Mouse (Mus musculus) thymus, adult 2 months (tissue): ENCODE measurements around the gene Cntnap2. TPM values are rescaled to one million over a fixed set of nuclear protein-coding genes. Genes with fewer than 3 reads are reported as not detected.
"Not testable (repeated sequence)": the region's sequence is repeated elsewhere in the genome, so short reads cannot be mapped to it uniquely, and the experiment has no call there.

Experiments
- DNase-seq: peaks from one replicate; pipeline ENCODE4 v3.0.0; 2021
- H3K27ac ChIP-seq: fragments of 200-500 bp; 2 replicates; pipeline ENCODE4 v1.5.1; 2012; ENCODE audit warnings: low read length, control low read depth; ENCODE audit not compliant: control insufficient read depth, insufficient read depth
- H3K27me3 ChIP-seq: fragments of 200-500 bp; 2 replicates; pipeline ENCODE4 v1.6.1; 2012; ENCODE audit warnings: mild to moderate bottlenecking, low read length, moderate library complexity, mixed read lengths; ENCODE audit not compliant: control insufficient read depth, insufficient read depth
- H3K36me3 ChIP-seq: fragments of 200-500 bp; 2 replicates; pipeline ENCODE4 v1.6.1; 2012; ENCODE audit warnings: mild to moderate bottlenecking, low read length, moderate library complexity; ENCODE audit not compliant: control insufficient read depth, insufficient read depth
- H3K4me1 ChIP-seq: fragments of 200-500 bp; replicated peaks from 2 replicates; pipeline ENCODE4 v1.6.1; 2012; ENCODE audit warnings: low read length; ENCODE audit not compliant: control insufficient read depth, insufficient read depth
- H3K4me3 ChIP-seq: fragments of 200-500 bp; 2 replicates; pipeline ENCODE4 v1.5.1; 2012; ENCODE audit warnings: mild to moderate bottlenecking, low read length, control low read depth, moderate library complexity; ENCODE audit not compliant: control insufficient read depth, insufficient read depth
- CTCF ChIP-seq: fragments of 200-500 bp; IDR thresholded peaks from 2 replicates; pipeline ENCODE4 v1.5.1; 2012; ENCODE audit warnings: mild to moderate bottlenecking, control low read depth, low read length, moderate library complexity, borderline replicate concordance; ENCODE audit not compliant: control insufficient read depth, poor library complexity, insufficient read depth; ENCODE audit errors: extremely low read depth
- POLR2A ChIP-seq: fragments of 200-500 bp; IDR thresholded peaks from 2 replicates; pipeline ENCODE4 v1.6.1; 2012; ENCODE audit warnings: mild to moderate bottlenecking, low read length, control low read depth, moderate library complexity; ENCODE audit not compliant: control insufficient read depth, poor library complexity, insufficient read depth; ENCODE audit errors: extremely low read depth
- WGBS: fragments of 180-500 bp; shearing (Covaris S2); methylation state at CpG from one replicate; pipeline ENCODE4 v1.1.7; 2018; 5-methylcytosine and 5-hydroxymethylcytosine counted together
- polyA plus RNA-seq: library from polyadenylated mRNA; depleted of rRNA; stranded (reverse); fragments of >200 nt; gene quantifications from 2 replicates; pipeline ENCODE4 v1.2.3, GENCODE M21; 2012

The Cntnap2 gene
- polyA plus RNA-seq, 1 experiment = 1.0 TPM

GRCm38 (mm10) chr6:46512841-46513240, 1453.7 kb downstream of the Cntnap2 start:
- H3K36me3 ChIP-seq = no peaks in the 10 kb centered on the region
- 94% methylated on average over 1 of the region's 1 CpGs for WGBS
- H3K27ac ChIP-seq = no peak overlapping the region
- no peak for DNase-seq
- no peak overlapping the region for H3K4me3 ChIP-seq
- TF ChIP-seq POLR2A (no peak), CTCF (no peak)
- no peaks in the 10 kb centered on the region for H3K27me3 ChIP-seq
- H3K4me1 ChIP-seq = no peaks in the 10 kb centered on the region

DNA sequence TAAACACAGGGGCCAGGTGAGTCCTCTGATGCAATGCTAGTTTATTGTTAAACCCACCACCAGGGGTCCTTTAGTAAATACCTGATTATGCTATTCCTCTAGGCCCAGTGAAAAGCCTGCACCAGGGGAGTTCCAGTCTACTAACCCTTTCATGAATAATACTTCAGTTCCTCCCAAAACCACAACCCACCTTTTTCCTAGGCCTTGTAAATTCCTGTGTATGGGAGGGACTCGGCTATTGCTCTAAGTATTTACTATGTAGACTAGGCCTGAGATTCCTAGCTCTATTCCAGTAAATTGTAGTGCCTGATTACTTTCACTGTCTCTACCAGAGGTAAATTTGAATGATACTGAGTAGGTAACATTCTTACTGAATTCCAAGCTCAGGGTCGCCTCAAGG, 1478.4 kb downstream of the Cntnap2 start:
- WGBS = 89% methylated on average over 2 of the region's 2 CpGs
- H3K27ac ChIP-seq, DNase-seq, H3K36me3 ChIP-seq, H3K27me3 ChIP-seq, H3K4me1 ChIP-seq, H3K4me3 ChIP-seq: not testable (repeated sequence)

DNA sequence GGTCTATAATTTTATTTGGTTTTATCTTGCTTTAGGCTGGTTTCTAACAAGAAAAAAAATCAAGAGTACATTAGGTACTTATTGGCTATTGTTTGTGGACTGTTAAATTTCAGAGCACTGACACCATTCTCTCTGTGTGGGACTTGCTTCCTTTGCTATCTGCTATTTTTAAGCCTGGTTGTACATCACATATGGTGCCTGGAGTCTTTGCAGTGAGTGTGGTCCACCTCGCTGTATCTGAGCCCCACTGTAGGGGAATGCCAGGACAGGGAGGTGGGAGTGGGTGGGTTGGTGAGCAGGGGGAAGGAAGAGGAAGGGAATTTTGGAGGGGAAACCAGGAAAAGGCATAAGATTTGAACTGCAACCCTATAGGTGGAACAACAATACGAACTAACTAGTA, 1504.3 kb downstream of the Cntnap2 start:
- Histone ChIP-seq H3K27me3 (no peaks in the 10 kb centered on the region), H3K36me3 (no peaks in the 10 kb centered on the region), H3K4me1 (no peaks in the 10 kb centered on the region), H3K27ac (no peak overlapping the region), H3K4me3 (no peak overlapping the region)
- TF ChIP-seq CTCF (no peak), POLR2A (no peak)
- WGBS = 97% methylated on average over 2 of the region's 2 CpGs
- DNase-seq = no peak

DNA sequence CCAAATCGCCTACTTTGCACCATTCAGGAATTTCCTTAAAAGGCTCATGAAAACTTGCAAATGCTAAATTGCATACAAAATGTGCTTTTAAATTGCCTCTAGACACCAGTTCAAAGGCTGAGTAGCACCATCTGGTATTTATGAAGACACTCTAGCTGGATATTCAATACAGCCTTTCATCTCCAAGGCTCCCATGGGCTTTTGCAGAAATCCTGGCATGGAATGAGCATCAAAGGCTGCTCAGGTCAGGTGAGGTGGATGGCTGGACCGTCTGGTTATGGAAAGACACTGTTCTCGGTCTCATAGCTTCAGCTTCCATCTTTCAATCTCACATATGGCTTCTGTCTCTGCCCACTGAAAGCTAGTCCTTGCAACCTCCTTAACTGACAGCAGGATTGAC, 1515.9 kb downstream of the Cntnap2 start:
- H3K36me3 ChIP-seq = no peaks in the 10 kb centered on the region
- DNase-seq = no peak
- no peak overlapping the region for H3K27ac ChIP-seq
- TF ChIP-seq CTCF (no peak), POLR2A (no peak)
- WGBS = 81% methylated on average over 3 of the region's 3 CpGs
- no peak overlapping the region for H3K4me3 ChIP-seq
- H3K4me1 ChIP-seq = no peaks in the 10 kb centered on the region
- no peaks in the 10 kb centered on the region for H3K27me3 ChIP-seq

GRCm38 (mm10) chr6:46612365-46612764, 1553.2 kb downstream of the Cntnap2 start:
- H3K4me1 ChIP-seq = no peaks in the 10 kb centered on the region
- TF ChIP-seq POLR2A (no peak), CTCF (no peak)
- H3K27me3 ChIP-seq = no peaks in the 10 kb centered on the region
- no peak overlapping the region for H3K27ac ChIP-seq
- no peaks in the 10 kb centered on the region for H3K36me3 ChIP-seq
- no peak for DNase-seq
- no peak overlapping the region for H3K4me3 ChIP-seq

DNA sequence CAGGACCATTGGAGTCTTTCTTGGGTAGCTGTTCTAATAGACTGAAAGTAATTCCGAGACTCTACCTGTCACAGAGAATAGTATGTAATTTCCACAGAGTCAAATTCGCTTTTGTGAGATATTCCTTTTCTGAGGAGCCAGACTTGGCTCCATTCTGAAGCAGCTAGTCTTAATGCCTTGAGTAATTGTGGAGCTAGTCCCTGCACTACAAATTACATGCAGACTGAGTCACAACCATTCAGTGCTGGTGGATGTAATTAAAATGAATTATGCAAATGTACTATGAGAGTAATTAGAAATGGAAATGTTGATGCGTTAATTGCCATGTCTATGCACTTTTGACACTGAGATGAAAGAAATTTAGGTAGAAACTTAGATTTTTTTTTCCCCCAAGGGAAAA, 1553.7 kb downstream of the Cntnap2 start:
- Histone ChIP-seq H3K36me3 (no peaks in the 10 kb centered on the region), H3K27me3 (no peaks in the 10 kb centered on the region), H3K4me3 (no peak overlapping the region), H3K27ac (no peak overlapping the region), H3K4me1 (no peaks in the 10 kb centered on the region)
- TF ChIP-seq CTCF = no peak
- 88% methylated on average over 3 of the region's 3 CpGs for WGBS
- DNase-seq = no peak

GRCm38 (mm10) chr6:46669018-46669417, 1609.9 kb downstream of the Cntnap2 start:
- TF ChIP-seq CTCF = no peak
- no peak for DNase-seq
- H3K4me1 ChIP-seq = no peaks in the 10 kb centered on the region
- 96% methylated on average over 1 of the region's 1 CpGs for WGBS
- no peaks in the 10 kb centered on the region for H3K36me3 ChIP-seq
- H3K4me3 ChIP-seq = no peak overlapping the region
- H3K27me3 ChIP-seq = no peaks in the 10 kb centered on the region
- no peak overlapping the region for H3K27ac ChIP-seq

GRCm38 (mm10) chr6:46675081-46675480, 1615.9 kb downstream of the Cntnap2 start:
- Histone ChIP-seq H3K4me1 (no peaks in the 10 kb centered on the region), H3K27ac (no peak overlapping the region), H3K36me3 (no peaks in the 10 kb centered on the region), H3K4me3 (no peak overlapping the region), H3K27me3 (no peaks in the 10 kb centered on the region)
- no peak for TF ChIP-seq POLR2A
- no peak for TF ChIP-seq CTCF
- no peak for DNase-seq
- 86% methylated on average over 2 of the region's 2 CpGs for WGBS
